Mouse (Mus musculus): Measurements from ENCODE around the gene Lsm3. TPM values are rescaled to one million over a fixed set of nuclear protein-coding genes. Genes with fewer than 3 reads are reported as not detected.

Gene Lsm3
- polyA plus RNA-seq, 1 experiment from 2014 or later: 181 TPM

- Histone ChIP-seq H3K9ac (replicated peaks) (no peak overlapping the region), H3K4me1 (no peaks in the 10 kb centered on the region), H3K4me2 (replicated peaks) (no peak overlapping the region), H3K9me3 (no peaks in the 10 kb centered on the region), H3K36me3 (no peaks in the 10 kb centered on the region), H3K4me3 (no peak overlapping the region), H3K27ac (replicated peaks) (no peak overlapping the region), H3K27me3 (no peaks in the 10 kb centered on the region)
- 84% methylated on average over 9 of the region's 9 CpGs for WGBS
- ATAC-seq (replicated peaks): no peak
Measured at GRCm38 (mm10) chr6:91566407-91566806, 50.7 kb downstream of the Lsm3 start.

Other genes with a start within 250 kb of the Lsm3 start
- gene Wnt7a, start 104.6 kb upstream of the Lsm3 start, polyA plus RNA-seq (2015; fragmentation: Nextera tagmentation; extraction: Ambion mirVana): 22.3 and 24.4 TPM in 2 replicates
- gene Chchd4, start 42.4 kb upstream of the Lsm3 start, polyA plus RNA-seq (2015; fragmentation: Nextera tagmentation; extraction: Ambion mirVana): 33.4 and 34.5 TPM in 2 replicates
- 54.1 and 57.0 TPM in 2 replicates for gene Tmem43, start 42.2 kb upstream of the Lsm3 start, polyA plus RNA-seq (2015; fragmentation: Nextera tagmentation; extraction: Ambion mirVana)
- gene Xpc, start within 50 bp of the Lsm3 start, polyA plus RNA-seq (2015; fragmentation: Nextera tagmentation; extraction: Ambion mirVana): 20.8 and 21.7 TPM in 2 replicates
- gene Slc6a6, start 168.1 kb downstream of the Lsm3 start, polyA plus RNA-seq (2015; fragmentation: Nextera tagmentation; extraction: Ambion mirVana): 94.2 and 98.8 TPM in 2 replicates

Data from forebrain, embryonic 15.5 days (tissue).